Mouse (Mus musculus) intestine, embryonic 14.5 days (tissue): ENCODE results near the gene Cpt2. TPM values are rescaled to one million over a fixed set of nuclear protein-coding genes. Genes with fewer than 3 reads are reported as not detected.
A peak's percentile ranks its signal among the peaks of the same experiment; 100 is the strongest.

Experiments used
- ATAC-seq: fragments of 200-750 bp; cut with Nextera tagmentation; replicated peaks from 2 replicates; pipeline ENCODE4 v1.8.0; 2017; ENCODE audit warnings: low read depth, moderate number of reproducible peaks, moderate TSS enrichment, moderate library complexity; ENCODE audit not compliant: low FRiP score, low TSS enrichment
- DNase-seq: peaks from one replicate; pipeline ENCODE4 v3.0.0-alpha.2; 2018; ENCODE audit warnings: low spot score
- H3K27ac ChIP-seq: fragments of 300-500 bp; sonication (generic); 2 replicates; pipeline ENCODE4 v1.5.1; 2014; ENCODE audit warnings: low read depth, mild to moderate bottlenecking, control low read depth
- H3K27me3 ChIP-seq: fragments of 300-500 bp; sonication (generic); replicated peaks from 2 replicates; pipeline ENCODE4 v1.6.1; 2014; ENCODE audit warnings: low read length, control low read depth; ENCODE audit not compliant: control insufficient read depth, insufficient read depth
- H3K36me3 ChIP-seq: fragments of 300-500 bp; sonication (generic); 2 replicates; pipeline ENCODE4 v1.6.1; 2014; ENCODE audit warnings: low read length, control low read depth; ENCODE audit not compliant: control insufficient read depth, insufficient read depth
- H3K4me1 ChIP-seq: fragments of 300-500 bp; sonication (generic); replicated peaks from 2 replicates; pipeline ENCODE4 v1.6.1; 2014; ENCODE audit warnings: low read length, control low read depth, mixed read lengths; ENCODE audit not compliant: control insufficient read depth, insufficient read depth
- H3K4me2 ChIP-seq: fragments of 300-500 bp; sonication (generic); 2 replicates; pipeline ENCODE4 v1.6.1; 2014; ENCODE audit warnings: low read length
- H3K4me3 ChIP-seq: fragments of 300-500 bp; sonication (generic); 2 replicates; pipeline ENCODE4 v1.5.1; 2014; ENCODE audit warnings: low read depth, low read length, control low read depth, mixed read lengths
- H3K9ac ChIP-seq: fragments of 300-500 bp; sonication (generic); 2 replicates; pipeline ENCODE4 v1.6.1; 2014; ENCODE audit warnings: mild to moderate bottlenecking, low read length
- H3K9me3 ChIP-seq: fragments of 300-500 bp; sonication (generic); 2 replicates; pipeline ENCODE4 v1.6.1; 2016; ENCODE audit warnings: low read length, control low read depth; ENCODE audit not compliant: control insufficient read depth
- WGBS: fragments of 180-500 bp; shearing (Covaris S2); extraction: QIAGEN DNeasy Blood & Tissue Kit; methylation state at CpG from one replicate; pipeline ENCODE4 v1.1.7; 2014; 5-methylcytosine and 5-hydroxymethylcytosine counted together
- polyA plus RNA-seq: library from polyadenylated mRNA; unstranded; fragments of >200 nt; fragmentation: Nextera tagmentation; extraction: Ambion mirVana; gene quantifications from 2 replicates; pipeline ENCODE4 v1.2.1, GENCODE M21; 2014

Gene Cpt2
- polyA plus RNA-seq, 1 experiment from 2014 or later, result 66.6 TPM

DNA sequence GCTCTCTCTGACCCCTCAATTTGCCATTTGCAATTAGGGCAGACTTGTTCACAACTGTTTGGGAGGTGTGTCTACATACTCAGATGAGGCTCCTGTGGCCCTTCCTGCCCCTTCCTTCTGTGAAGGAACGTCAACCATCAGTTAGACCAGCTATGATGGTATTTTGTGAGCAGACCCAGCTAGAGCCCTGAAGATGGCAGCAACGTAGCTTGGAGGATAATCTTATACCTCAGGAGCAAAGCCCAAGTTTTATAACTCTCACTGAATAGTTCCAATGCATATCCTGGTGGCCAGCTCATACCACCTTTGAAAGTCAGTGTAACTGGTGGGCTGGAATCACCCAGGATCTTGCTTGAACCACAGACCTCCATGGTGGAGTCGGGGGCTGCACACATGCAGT, 8.0 kb upstream of the Cpt2 start:
- no peaks in the 10 kb centered on the region for H3K27me3 ChIP-seq
- 78% methylated on average over 3 of the region's 3 CpGs for WGBS
- H3K4me2 ChIP-seq, result no peak overlapping the region
- DNase-seq (no peak), ATAC-seq (no peak)
- H3K4me3 ChIP-seq, result no peak overlapping the region
- H3K9ac ChIP-seq, result no peak overlapping the region
- no peaks in the 10 kb centered on the region for H3K4me1 ChIP-seq
- no peak overlapping the region for H3K27ac ChIP-seq
- no peaks in the 10 kb centered on the region for H3K9me3 ChIP-seq
- H3K36me3 ChIP-seq, result no peaks in the 10 kb centered on the region

DNA sequence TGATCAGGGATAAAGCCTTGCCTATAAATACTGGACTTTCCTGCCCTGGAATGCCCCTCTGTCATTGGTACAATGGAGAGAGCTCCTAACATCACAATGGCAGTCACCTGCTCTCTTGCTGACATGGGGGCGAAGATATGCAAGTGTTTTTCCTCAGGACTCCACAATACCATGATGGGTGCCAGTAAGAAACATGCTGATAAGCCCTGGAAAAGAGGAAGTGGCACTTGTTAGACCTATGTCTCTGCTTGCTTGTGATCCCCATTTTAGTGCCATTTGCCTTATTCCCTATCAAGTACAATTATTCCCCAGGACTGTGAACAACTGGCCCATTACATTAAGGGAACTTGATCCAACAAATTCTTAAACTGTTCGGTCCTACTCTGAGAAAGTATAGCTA, 5.3 kb upstream of the Cpt2 start:
- H3K9ac ChIP-seq, result no peak overlapping the region
- no peak overlapping the region for H3K27ac ChIP-seq
- no peak overlapping the region for H3K4me3 ChIP-seq
- no peaks in the 10 kb centered on the region for H3K9me3 ChIP-seq
- ATAC-seq (no peak), DNase-seq (no peak)
- H3K4me1 ChIP-seq, result no peaks in the 10 kb centered on the region
- no peaks in the 10 kb centered on the region for H3K27me3 ChIP-seq
- no peaks in the 10 kb centered on the region for H3K36me3 ChIP-seq
- H3K4me2 ChIP-seq, result no peak overlapping the region
- WGBS, result 81% methylated on average over 2 of the region's 2 CpGs

DNA sequence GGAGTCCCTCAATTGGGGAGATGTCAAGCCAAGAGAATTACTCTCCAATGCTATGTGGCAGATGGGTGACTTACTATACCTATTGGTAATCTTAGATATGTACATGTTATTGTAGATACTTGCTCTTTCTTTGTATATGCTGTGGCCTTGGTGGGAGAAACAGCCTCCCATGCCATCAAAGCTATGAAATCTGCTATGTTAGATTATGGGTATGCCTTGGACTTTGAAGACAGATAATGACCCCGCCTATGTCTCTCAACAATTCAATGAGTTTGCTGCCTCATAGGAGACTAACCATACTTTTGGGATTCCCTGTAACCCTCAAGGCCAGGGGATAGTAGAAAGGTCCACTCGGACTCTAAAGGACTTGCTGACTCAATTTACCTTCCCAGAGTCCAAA, 4.9 kb upstream of the Cpt2 start:
- H3K36me3 ChIP-seq, result no peaks in the 10 kb centered on the region
- H3K9ac ChIP-seq, result no peak overlapping the region
- no peak for DNase-seq
- H3K4me3 ChIP-seq, result no peak overlapping the region
- H3K27me3 ChIP-seq, result no peaks in the 10 kb centered on the region
- no peak overlapping the region for H3K27ac ChIP-seq
- H3K4me1 ChIP-seq, result no peaks in the 10 kb centered on the region
- no peak overlapping the region for H3K4me2 ChIP-seq
- no peak for ATAC-seq
- WGBS, result 63% methylated on average over 2 of the region's 2 CpGs
- no peaks in the 10 kb centered on the region for H3K9me3 ChIP-seq

DNA sequence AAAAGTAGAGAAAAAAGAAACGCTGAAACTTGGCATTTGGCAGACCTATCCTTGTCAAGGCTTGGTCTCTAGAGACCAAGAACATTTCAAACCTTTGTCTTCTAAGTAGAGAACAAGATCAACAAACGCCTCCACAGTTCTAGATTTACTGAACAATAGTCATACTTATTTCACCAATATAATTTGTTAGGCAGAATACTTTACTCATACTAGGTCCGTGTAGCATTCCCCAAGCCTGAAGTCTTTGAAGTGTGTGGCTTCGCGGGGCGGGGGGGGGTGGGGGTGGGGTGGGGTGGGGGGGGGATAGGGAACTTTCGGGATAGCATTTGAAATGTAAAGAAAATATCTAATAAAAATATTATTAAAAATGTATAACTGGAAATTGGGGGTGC, 389 bp upstream of the Cpt2 start:
- 47% methylated on average over 7 of the region's 7 CpGs for WGBS
- Histone ChIP-seq H3K4me3 (peak overlapping the region; percentile 73), H3K4me2 (peak overlapping the region; percentile 75), H3K9me3 (no peaks in the 10 kb centered on the region), H3K27me3 (no peaks in the 10 kb centered on the region), H3K27ac (peak overlapping the region; percentile 73), H3K36me3 (no peaks in the 10 kb centered on the region), H3K9ac (no peak overlapping the region), H3K4me1 (peaks cover 22% of the 10 kb centered on the region)
- no peak for DNase-seq
- peak; percentile 44 for ATAC-seq

DNA sequence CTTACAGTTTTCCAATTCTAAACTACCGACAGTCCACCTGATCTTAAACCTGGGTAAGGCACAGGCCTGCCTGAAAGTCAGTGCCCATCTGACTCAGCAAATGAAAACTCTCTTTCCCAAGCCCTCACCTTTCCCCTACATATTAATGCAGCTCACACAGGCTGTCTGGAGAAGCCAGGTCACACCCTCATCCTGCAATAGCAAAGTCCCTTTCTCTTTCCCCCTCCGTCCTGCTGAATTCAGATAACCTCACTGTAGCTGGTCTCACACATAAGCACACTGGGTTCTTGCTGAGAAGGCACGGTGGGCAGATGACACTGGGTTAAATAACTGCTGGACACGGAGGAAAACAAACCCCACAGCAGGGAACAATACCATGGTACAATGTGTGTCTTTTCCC, 1.5 kb downstream of the Cpt2 start:
- ATAC-seq, result no peak
- Histone ChIP-seq H3K27ac (peak overlapping the region; percentile 17; the same call in 1 of the 2 replicates), H3K9ac (no peak overlapping the region), H3K4me3 (no peak overlapping the region), H3K4me2 (peak overlapping the region; percentile 75), H3K27me3 (no peaks in the 10 kb centered on the region), H3K9me3 (no peaks in the 10 kb centered on the region), H3K36me3 (no peaks in the 10 kb centered on the region), H3K4me1 (peaks cover 22% of the 10 kb centered on the region)
- no peak for DNase-seq
- WGBS, result 62% methylated on average over 4 of the region's 4 CpGs

DNA sequence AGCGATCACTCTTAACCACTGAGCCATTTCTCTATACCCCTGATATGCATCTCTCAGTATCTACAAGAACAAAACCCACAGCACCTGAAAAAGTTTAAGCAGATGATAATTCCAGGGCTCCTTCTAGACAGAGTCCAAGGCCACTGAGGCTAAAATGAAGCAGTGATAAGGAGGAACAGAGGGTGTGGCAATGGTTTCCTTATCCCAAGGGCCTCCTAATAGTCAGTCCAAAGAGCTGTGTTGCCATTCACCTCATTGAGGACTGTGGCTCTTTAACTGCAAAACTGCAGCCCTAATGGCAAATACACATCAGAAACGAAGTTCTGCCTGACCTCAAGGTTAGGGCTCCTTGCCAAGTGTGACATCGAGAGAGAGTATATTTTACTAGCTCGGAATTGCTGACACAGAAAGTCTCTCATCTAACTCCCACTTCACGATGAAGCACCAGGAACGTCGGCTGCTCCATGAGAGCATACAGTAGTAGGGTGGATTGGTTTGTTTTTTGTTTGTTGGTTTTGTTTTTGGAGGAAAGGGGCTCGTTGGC, 2.2 kb downstream of the Cpt2 start:
- Histone ChIP-seq H3K27me3 (no peaks in the 10 kb centered on the region), H3K9ac (no peak overlapping the region)

DNA sequence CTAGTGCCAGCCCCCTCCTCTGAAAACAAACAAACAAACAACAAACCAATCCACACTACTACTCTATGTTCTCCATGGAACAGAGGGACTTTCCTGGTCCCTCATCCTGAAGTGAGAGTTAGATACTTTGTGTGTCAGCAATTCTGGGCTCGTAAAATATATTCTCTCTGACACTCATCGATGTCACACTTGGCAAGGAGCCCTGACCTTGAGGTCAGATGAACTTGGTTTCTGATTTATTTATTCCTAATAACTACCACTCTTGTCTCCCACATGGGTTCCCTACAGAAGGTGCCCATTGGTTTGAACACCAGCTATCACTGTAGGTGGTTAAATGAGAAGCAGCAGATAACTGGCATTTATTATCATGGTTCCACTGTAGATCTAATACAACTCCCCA, 3.1 kb downstream of the Cpt2 start:
- H3K4me3 ChIP-seq, result no peak overlapping the region
- H3K4me2 ChIP-seq, result no peak overlapping the region
- H3K4me1 ChIP-seq, result peaks cover 22% of the 10 kb centered on the region
- H3K27me3 ChIP-seq, result no peaks in the 10 kb centered on the region
- H3K36me3 ChIP-seq, result no peaks in the 10 kb centered on the region
- H3K9ac ChIP-seq, result no peak overlapping the region
- DNase-seq (no peak), ATAC-seq (no peak)
- H3K9me3 ChIP-seq, result no peaks in the 10 kb centered on the region
- H3K27ac ChIP-seq, result no peak overlapping the region
- WGBS, result 80% methylated on average over 2 of the region's 2 CpGs

More for the DNA sequence above, 2.2 kb downstream of the Cpt2 start:
- 58% methylated on average over 8 of the region's 8 CpGs for WGBS
- no peaks in the 10 kb centered on the region for H3K36me3 ChIP-seq
- H3K27ac ChIP-seq, result peak overlapping the region; percentile 17; the same call in 1 of the 2 replicates
- H3K9me3 ChIP-seq, result no peaks in the 10 kb centered on the region
- no peak overlapping the region for H3K4me3 ChIP-seq
- ATAC-seq, result no peak
- peak overlapping the region; percentile 2; the same call in 1 of the 2 replicates for H3K4me2 ChIP-seq
- H3K4me1 ChIP-seq, result peaks cover 22% of the 10 kb centered on the region
- DNase-seq, result no peak

DNA sequence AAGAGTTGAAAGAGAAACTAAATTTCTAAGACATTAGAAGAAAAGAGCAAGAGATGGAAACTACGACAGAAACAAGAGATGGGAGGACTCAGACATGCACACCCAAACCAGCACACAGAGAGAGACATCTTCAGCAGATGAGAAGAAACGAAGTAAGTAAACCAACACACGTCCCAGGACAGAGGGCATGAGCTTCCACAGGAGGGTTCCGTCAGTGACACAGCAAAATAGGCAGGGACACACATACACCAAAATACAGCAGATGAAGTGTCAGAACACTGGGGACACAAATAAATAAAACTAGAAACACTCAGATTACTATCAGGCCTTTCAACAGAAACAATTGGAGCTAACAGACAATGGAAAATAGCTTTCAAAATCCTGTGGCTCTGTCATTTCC, 13.4 kb downstream of the Cpt2 start:
- Histone ChIP-seq H3K4me3 (no peak overlapping the region), H3K27ac (no peak overlapping the region), H3K27me3 (no peaks in the 10 kb centered on the region), H3K9me3 (no peaks in the 10 kb centered on the region), H3K4me1 (no peaks in the 10 kb centered on the region), H3K4me2 (no peak overlapping the region), H3K36me3 (peaks cover 79% of the 10 kb centered on the region), H3K9ac (no peak overlapping the region)
- 90% methylated on average over 4 of the region's 4 CpGs for WGBS
- ATAC-seq, result no peak
- no peak for DNase-seq

DNA sequence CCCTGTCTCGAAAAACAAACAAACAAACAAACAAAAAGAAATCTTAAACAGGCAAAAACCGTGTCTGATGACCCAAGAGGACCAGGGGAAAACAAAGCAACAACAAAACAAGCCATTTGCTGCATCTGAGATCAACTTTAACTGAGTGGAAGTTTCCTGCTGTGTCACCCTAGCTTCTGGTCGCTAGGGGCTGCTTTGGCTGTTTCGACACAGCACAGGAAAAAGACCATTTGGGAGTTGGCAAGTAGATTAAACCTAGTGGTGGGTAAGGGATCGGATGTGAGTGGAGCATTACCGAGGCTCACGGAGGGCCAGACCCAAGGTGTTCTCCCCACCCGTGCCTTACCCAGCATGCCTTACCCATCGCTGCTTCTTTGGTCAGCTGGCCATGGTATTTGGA, 16.8 kb downstream of the Cpt2 start:
- H3K4me2 ChIP-seq, result no peak overlapping the region
- H3K27ac ChIP-seq, result no peak overlapping the region
- DNase-seq (no peak), ATAC-seq (no peak)
- 91% methylated on average over 9 of the region's 9 CpGs for WGBS
- H3K27me3 ChIP-seq, result no peaks in the 10 kb centered on the region
- no peaks in the 10 kb centered on the region for H3K4me1 ChIP-seq
- no peaks in the 10 kb centered on the region for H3K9me3 ChIP-seq
- H3K4me3 ChIP-seq, result no peak overlapping the region
- H3K9ac ChIP-seq, result no peak overlapping the region
- peaks cover 74% of the 10 kb centered on the region for H3K36me3 ChIP-seq
